Mouse (Mus musculus) CH12.LX (cell line): Measurements from ENCODE around the gene Suox. TPM values are rescaled to one million over a fixed set of nuclear protein-coding genes. Genes with fewer than 3 reads are reported as not detected.

ENCODE experiments used
- DNase-seq: peaks from one replicate; pipeline ENCODE4 v3.0.0-alpha.2; 2013; ENCODE audit errors: extremely low read depth
- H3K27ac ChIP-seq: 2 replicates; pipeline ENCODE4 v1.5.1; 2012; ENCODE audit warnings: low read depth, mild to moderate bottlenecking, control low read depth, moderate library complexity; ENCODE audit not compliant: insufficient read depth
- H3K27me3 ChIP-seq: replicated peaks from 2 replicates; pipeline ENCODE3; 2012; ENCODE audit warnings: inconsistent platforms
- H3K36me3 ChIP-seq, 2 experiments: replicated peaks in 1 of 2; 2 replicates each; pipeline versions ENCODE3 to v1.6.1; 2012; ENCODE audit warnings: inconsistent platforms in 1 of 2, low read length in 1 of 2, mild to moderate bottlenecking in 1 of 2, mixed read lengths in 1 of 2, moderate library complexity in 1 of 2; ENCODE audit not compliant: control insufficient read depth in 1 of 2, insufficient read depth in 1 of 2
- H3K4me1 ChIP-seq, 2 experiments: 2 replicates each; pipeline ENCODE4 v1.6.1; 2012; ENCODE audit warnings: inconsistent platforms in 1 of 2, moderate library complexity in 1 of 2; ENCODE audit not compliant: insufficient read depth in 2 of 2, control insufficient read depth in 1 of 2
- H3K4me2 ChIP-seq: 2 replicates; pipeline ENCODE4 v1.6.1; 2012; ENCODE audit warnings: low read depth, mild to moderate bottlenecking, control low read depth; ENCODE audit not compliant: poor library complexity, insufficient read depth, severe bottlenecking
- H3K4me3 ChIP-seq, 3 experiments: fragments of 150-350 bp in 1 of 3; sonication (generic) in 1 of 3; replicated peaks in 1 of 3; 2 replicates each; pipeline versions ENCODE3 to v1.5.1; 2011 to 2012; ENCODE audit warnings: low read depth in 2 of 3, low read length in 2 of 3, mild to moderate bottlenecking in 2 of 3, moderate library complexity in 2 of 3, control low read depth in 1 of 3, improper control_type of control experiment in 1 of 3, inconsistent platforms in 1 of 3, mixed read lengths in 1 of 3; ENCODE audit not compliant: poor library complexity in 1 of 3
- H3K79me2 ChIP-seq: replicated peaks from 2 replicates; pipeline ENCODE4 v1.6.1; 2012; ENCODE audit warnings: mild to moderate bottlenecking, moderate library complexity; ENCODE audit not compliant: control insufficient read depth, poor library complexity, insufficient read depth, severe bottlenecking; ENCODE audit errors: extremely low read depth
- H3K9ac ChIP-seq: 2 replicates; pipeline ENCODE4 v1.6.1; 2012; ENCODE audit warnings: low read depth, mild to moderate bottlenecking, control low read depth, moderate library complexity; ENCODE audit not compliant: insufficient read depth
- H3K9me3 ChIP-seq: replicated peaks from 2 replicates; pipeline ENCODE3; 2012; ENCODE audit warnings: low read length, inconsistent platforms, mixed read lengths
- BHLHE40 ChIP-seq: IDR thresholded peaks from 2 replicates; pipeline ENCODE4 v1.6.1; 2011; ENCODE audit warnings: mild to moderate bottlenecking, low read depth, low read length, improper control_type of control experiment
- CHD1 ChIP-seq: IDR thresholded peaks from 2 replicates; pipeline ENCODE4 v1.6.1; 2012; ENCODE audit warnings: low read depth, low read length, improper control_type of control experiment, inconsistent platforms
- CHD2 ChIP-seq: IDR thresholded peaks from 2 replicates; pipeline ENCODE4 v1.6.1; 2011; ENCODE audit warnings: low read length, improper control_type of control experiment
- E2F4 ChIP-seq: IDR thresholded peaks from 2 replicates; pipeline ENCODE4 v1.6.1; 2011; ENCODE audit warnings: low read depth, low read length, improper control_type of control experiment; ENCODE audit not compliant: insufficient replicate concordance
- ELF1 ChIP-seq: IDR thresholded peaks from 2 replicates; pipeline ENCODE4 v1.6.1; 2014; ENCODE audit warnings: low read depth, mild to moderate bottlenecking, inconsistent platforms, low read length, improper control_type of control experiment
- EP300 ChIP-seq: IDR thresholded peaks from 2 replicates; pipeline ENCODE4 v1.6.1; 2011; ENCODE audit warnings: low read length, improper control_type of control experiment
- ETS1 ChIP-seq: conservative IDR thresholded peaks from 2 replicates; pipeline ENCODE4 v1.6.1; 2012; ENCODE audit warnings: low read depth, mild to moderate bottlenecking, inconsistent platforms, low read length, improper control_type of control experiment, moderate library complexity
- GABPA ChIP-seq: IDR thresholded peaks from 2 replicates; pipeline ENCODE4 v1.6.1; 2012; ENCODE audit warnings: low read depth, low read length, improper control_type of control experiment, inconsistent platforms; ENCODE audit not compliant: insufficient replicate concordance
- IRF4 ChIP-seq: IDR thresholded peaks from 2 replicates; pipeline ENCODE4 v1.6.1; 2014; ENCODE audit warnings: low read depth, mild to moderate bottlenecking, inconsistent platforms, low read length, improper control_type of control experiment
- JUN ChIP-seq: IDR thresholded peaks from 2 replicates; pipeline ENCODE4 v1.6.1; 2011; ENCODE audit warnings: low read depth, mild to moderate bottlenecking, low read length, improper control_type of control experiment, moderate library complexity; ENCODE audit not compliant: insufficient read depth
- JUND ChIP-seq: conservative IDR thresholded peaks from 2 replicates; pipeline ENCODE4 v1.6.1; 2011; ENCODE audit warnings: low read depth, low read length, improper control_type of control experiment
- KAT2A ChIP-seq: IDR thresholded peaks from 2 replicates; pipeline ENCODE4 v1.6.1; 2012; ENCODE audit warnings: low read length, improper control_type of control experiment, inconsistent platforms; ENCODE audit not compliant: insufficient replicate concordance
- MAFK ChIP-seq: IDR thresholded peaks from 2 replicates; pipeline ENCODE4 v1.6.1; 2011; ENCODE audit warnings: low read length, improper control_type of control experiment; ENCODE audit not compliant: insufficient replicate concordance
- MAZ ChIP-seq: IDR thresholded peaks from 2 replicates; pipeline ENCODE4 v1.6.1; 2012; ENCODE audit warnings: low read depth, mild to moderate bottlenecking, inconsistent platforms, low read length, improper control_type of control experiment, moderate library complexity
- MEF2A ChIP-seq: IDR thresholded peaks from 2 replicates; pipeline ENCODE4 v1.6.1; 2014; ENCODE audit warnings: low read depth, mild to moderate bottlenecking, inconsistent platforms, low read length, improper control_type of control experiment, borderline replicate concordance
- MXI1 ChIP-seq: IDR thresholded peaks from 2 replicates; pipeline ENCODE4 v1.6.1; 2011; ENCODE audit warnings: mild to moderate bottlenecking, low read depth, low read length, improper control_type of control experiment
- MYC ChIP-seq: IDR thresholded peaks from 2 replicates; pipeline ENCODE4 v1.6.1; 2011; ENCODE audit warnings: low read depth, mild to moderate bottlenecking, improper control_type of control experiment, low read length
- NRF1 ChIP-seq: IDR thresholded peaks from 2 replicates; pipeline ENCODE4 v1.6.1; 2014; ENCODE audit warnings: low read depth, mild to moderate bottlenecking, inconsistent platforms, low read length, improper control_type of control experiment, moderate library complexity
- POLR2A ChIP-seq: IDR thresholded peaks from 2 replicates; pipeline ENCODE4 v1.6.1; 2011; ENCODE audit warnings: low read depth, mild to moderate bottlenecking, improper control_type of control experiment, low read length
- POLR2AphosphoS2 ChIP-seq: IDR thresholded peaks from 2 replicates; pipeline ENCODE4 v1.6.1; 2011; ENCODE audit warnings: low read depth, low read length, improper control_type of control experiment
- RAD21 ChIP-seq: IDR thresholded peaks from 2 replicates; pipeline ENCODE4 v1.6.1; 2011; ENCODE audit warnings: low read depth, mild to moderate bottlenecking, low read length, improper control_type of control experiment, moderate library complexity
- RCOR1 ChIP-seq: conservative IDR thresholded peaks from 2 replicates; pipeline ENCODE4 v1.6.1; 2012; ENCODE audit warnings: low read depth, mild to moderate bottlenecking, inconsistent platforms, low read length, improper control_type of control experiment
- SIN3A ChIP-seq: IDR thresholded peaks from 2 replicates; pipeline ENCODE4 v1.6.1; 2012; ENCODE audit warnings: low read length, improper control_type of control experiment, inconsistent platforms
- SMC3 ChIP-seq: IDR thresholded peaks from 2 replicates; pipeline ENCODE4 v1.6.1; 2011; ENCODE audit warnings: low read depth, low read length, improper control_type of control experiment
- TBP ChIP-seq: conservative IDR thresholded peaks from 2 replicates; pipeline ENCODE4 v1.6.1; 2011; ENCODE audit warnings: low read depth, low read length, improper control_type of control experiment
- UBTF ChIP-seq: IDR thresholded peaks from 2 replicates; pipeline ENCODE4 v1.6.1; 2012; ENCODE audit warnings: low read depth, mild to moderate bottlenecking, inconsistent platforms, low read length, improper control_type of control experiment, moderate library complexity
- USF1 ChIP-seq: IDR thresholded peaks from 2 replicates; pipeline ENCODE4 v1.6.1; 2014; ENCODE audit warnings: low read depth, mild to moderate bottlenecking, inconsistent platforms, low read length, improper control_type of control experiment
- ZC3H11A ChIP-seq: IDR thresholded peaks from 2 replicates; pipeline ENCODE4 v1.6.1; 2012; ENCODE audit warnings: low read depth, mild to moderate bottlenecking, inconsistent platforms, low read length, improper control_type of control experiment
- ZKSCAN1 ChIP-seq: IDR thresholded peaks from 2 replicates; pipeline ENCODE4 v1.6.1; 2012; ENCODE audit warnings: low read depth, inconsistent platforms, low read length, improper control_type of control experiment, borderline replicate concordance
- dilution Hi-C: fragments of 300-500 bp; cut with MboI; formaldehyde crosslinking; loops from 2 replicates; pipeline ENCODE4 v1.14.3; 2020; ENCODE audit warnings: low sequenced_read_pairs; ENCODE audit not compliant: extremely low pct_unique_long_range_greater_than_20kb, extremely low pct_ligation_motif_present
- in situ Hi-C: fragments of 300-500 bp; cut with MboI; formaldehyde crosslinking; loops from 3 replicates; pipeline ENCODE4 v1.14.3; 2019; ENCODE audit warnings: low sequenced_read_pairs, low pct_ligation_motif_present, low pct_unique_long_range_greater_than_20kb, mixed read lengths
- polyA plus RNA-seq: library from polyadenylated mRNA; unstranded; fragments of >175 nt; gene quantifications from 2 replicates; pipeline ENCODE4 v1.2.1, GENCODE M21; 2012; ENCODE audit warnings: low read depth; ENCODE audit not compliant: insufficient read length
- total RNA-seq, 2 experiments: library from RNA; depleted of rRNA; stranded (reverse); fragments of 300-350 nt in 1 of 2; fragments of >200 nt in 1 of 2; gene quantifications; 2 replicates each; pipeline ENCODE4 v1.2.3; 2012 to 2014

Gene Suox
- total and polyA plus RNA-seq, 3 experiments: 9.0 to 11.4 (median 10.5) TPM

GRCm38 (mm10) chr10:128640891-128641290 lies 33.0 kb downstream of the Suox start:
- no peak for TF ChIP-seq CHD2
- TF ChIP-seq JUND: no peak
- no peak for TF ChIP-seq RAD21
- no peak for TF ChIP-seq MAFK
- TF ChIP-seq SIN3A: no peak
- no peak for TF ChIP-seq MYC
- TF ChIP-seq RCOR1: no peak
- no peak for TF ChIP-seq IRF4
- TF ChIP-seq GABPA: no peak
- TF ChIP-seq MAZ: no peak
- no peak for TF ChIP-seq E2F4
- TF ChIP-seq TBP: no peak
- no peak for TF ChIP-seq POLR2AphosphoS2
- no peak for TF ChIP-seq UBTF
- TF ChIP-seq CHD1: no peak
- no peak for TF ChIP-seq SMC3
- TF ChIP-seq JUN: no peak
- no peak for TF ChIP-seq ELF1
- no peak for TF ChIP-seq ETS1
- no peak for TF ChIP-seq POLR2A
- TF ChIP-seq, all 38 proteins: peak for 0
- DNase-seq: no peak
- Histone ChIP-seq H3K9me3 (no peaks in the 10 kb centered on the region), H3K4me2 (no peak overlapping the region), H3K4me1 (peaks cover 10 to 18% of the 10 kb centered on the region in 2 experiments), H3K27me3 (no peaks in the 10 kb centered on the region), H3K9ac (no peak overlapping the region), H3K4me3 (no peak overlapping the region), H3K36me3 (peaks cover 0 to 2% of the 10 kb centered on the region in 2 experiments), H3K79me2 (no peaks in the 10 kb centered on the region), H3K27ac (no peak overlapping the region)
- in situ Hi-C loops (no loop called here), dilution Hi-C loops (no loop called here)

GRCm38 (mm10) chr10:128639999-128640398 lies 33.9 kb downstream of the Suox start:
- Histone ChIP-seq H3K27me3 (no peaks in the 10 kb centered on the region), H3K9me3 (no peaks in the 10 kb centered on the region), H3K4me2 (no peak overlapping the region), H3K4me3 (no peak overlapping the region), H3K9ac (no peak overlapping the region), H3K27ac (no peak overlapping the region), H3K79me2 (no peaks in the 10 kb centered on the region), H3K36me3 (peaks cover 0 to 2% of the 10 kb centered on the region in 2 experiments), H3K4me1 (peaks cover 6 to 12% of the 10 kb centered on the region in 2 experiments)
- in situ Hi-C loops (no loop called here), dilution Hi-C loops (no loop called here)
- no peak for DNase-seq
- TF ChIP-seq USF1 (no peak), ETS1 (no peak), NRF1 (no peak), ZKSCAN1 (no peak), POLR2A (no peak), MEF2A (no peak), RAD21 (no peak), MXI1 (no peak), MAFK (no peak), MYC (no peak), GABPA (no peak), KAT2A (no peak), EP300 (no peak), ZC3H11A (no peak), SIN3A (no peak), ELF1 (no peak), JUND (no peak), BHLHE40 (no peak), CHD2 (no peak)
